Mouse (Mus musculus): Measurements from ENCODE around the gene Npas3.

GRCm38 (mm10) chr12:53409711-53410110 lies 161.2 kb downstream of the Npas3 start:
- no peak for TF ChIP-seq GATA1 (IDR thresholded peaks at IDR 0.05; ENCODE audit: low read length)
- no peak for TF ChIP-seq TAL1 (IDR thresholded peaks at IDR 0.05; ENCODE audit: low read length)
